Mouse (Mus musculus) hindbrain, embryonic 16.5 days (tissue): Measurements from ENCODE around the gene Rarres2. TPM values are rescaled to one million over a fixed set of nuclear protein-coding genes. Genes with fewer than 3 reads are reported as not detected.
"Not testable (repeated sequence)": the region's sequence is repeated elsewhere in the genome, so short reads cannot be mapped to it uniquely, and the experiment has no call there.

Source experiments
- ATAC-seq: fragments of 200-750 bp; cut with Nextera tagmentation; 2 replicates; pipeline ENCODE4 v1.8.0; 2017; ENCODE audit warnings: moderate TSS enrichment, moderate library complexity
- H3K27ac ChIP-seq: fragments of 300-500 bp; sonication (generic); 2 replicates; pipeline ENCODE4 v1.5.1; 2014; ENCODE audit warnings: low read depth, mild to moderate bottlenecking, control low read depth, low read length, moderate library complexity
- H3K27me3 ChIP-seq: fragments of 300-500 bp; sonication (generic); replicated peaks from 2 replicates; pipeline ENCODE4 v1.6.1; 2014; ENCODE audit warnings: low read length; ENCODE audit not compliant: control insufficient read depth, insufficient read depth
- H3K36me3 ChIP-seq: fragments of 300-500 bp; sonication (generic); 2 replicates; pipeline ENCODE4 v1.6.1; 2014; ENCODE audit warnings: mild to moderate bottlenecking, low read length, moderate library complexity, mixed read lengths; ENCODE audit not compliant: control insufficient read depth, insufficient read depth
- H3K4me1 ChIP-seq: fragments of 300-500 bp; sonication (generic); 2 replicates; pipeline ENCODE4 v1.6.1; 2014; ENCODE audit warnings: low read depth, low read length; ENCODE audit not compliant: control insufficient read depth, insufficient read depth
- H3K4me2 ChIP-seq: fragments of 300-500 bp; sonication (generic); 2 replicates; pipeline ENCODE4 v1.6.1; 2014; ENCODE audit warnings: mild to moderate bottlenecking, low read length, control low read depth, moderate library complexity
- H3K4me3 ChIP-seq: fragments of 300-500 bp; sonication (generic); 2 replicates; pipeline ENCODE4 v1.5.1; 2014; ENCODE audit warnings: mild to moderate bottlenecking, low read length, control low read depth, moderate library complexity
- H3K9ac ChIP-seq: fragments of 300-500 bp; sonication (generic); 2 replicates; pipeline ENCODE4 v1.6.1; 2014; ENCODE audit warnings: low read depth, mild to moderate bottlenecking, control low read depth, low read length, moderate library complexity
- H3K9me3 ChIP-seq: fragments of 300-500 bp; sonication (generic); 2 replicates; pipeline ENCODE4 v1.6.1; 2014; ENCODE audit warnings: mild to moderate bottlenecking, low read length, moderate library complexity; ENCODE audit not compliant: control insufficient read depth
- WGBS: fragments of 180-500 bp; shearing (Covaris S2); extraction: QIAGEN DNeasy Blood & Tissue Kit; methylation state at CpG from one replicate; pipeline ENCODE4 v1.1.7; 2014; 5-methylcytosine and 5-hydroxymethylcytosine counted together
- polyA plus RNA-seq: library from polyadenylated mRNA; unstranded; fragments of >200 nt; fragmentation: Nextera tagmentation; extraction: Ambion mirVana; gene quantifications from 2 replicates; pipeline ENCODE4 v1.2.1, GENCODE M21; 2015

The Rarres2 gene
- polyA plus RNA-seq, 1 experiment from 2014 or later = 7.8 TPM

DNA sequence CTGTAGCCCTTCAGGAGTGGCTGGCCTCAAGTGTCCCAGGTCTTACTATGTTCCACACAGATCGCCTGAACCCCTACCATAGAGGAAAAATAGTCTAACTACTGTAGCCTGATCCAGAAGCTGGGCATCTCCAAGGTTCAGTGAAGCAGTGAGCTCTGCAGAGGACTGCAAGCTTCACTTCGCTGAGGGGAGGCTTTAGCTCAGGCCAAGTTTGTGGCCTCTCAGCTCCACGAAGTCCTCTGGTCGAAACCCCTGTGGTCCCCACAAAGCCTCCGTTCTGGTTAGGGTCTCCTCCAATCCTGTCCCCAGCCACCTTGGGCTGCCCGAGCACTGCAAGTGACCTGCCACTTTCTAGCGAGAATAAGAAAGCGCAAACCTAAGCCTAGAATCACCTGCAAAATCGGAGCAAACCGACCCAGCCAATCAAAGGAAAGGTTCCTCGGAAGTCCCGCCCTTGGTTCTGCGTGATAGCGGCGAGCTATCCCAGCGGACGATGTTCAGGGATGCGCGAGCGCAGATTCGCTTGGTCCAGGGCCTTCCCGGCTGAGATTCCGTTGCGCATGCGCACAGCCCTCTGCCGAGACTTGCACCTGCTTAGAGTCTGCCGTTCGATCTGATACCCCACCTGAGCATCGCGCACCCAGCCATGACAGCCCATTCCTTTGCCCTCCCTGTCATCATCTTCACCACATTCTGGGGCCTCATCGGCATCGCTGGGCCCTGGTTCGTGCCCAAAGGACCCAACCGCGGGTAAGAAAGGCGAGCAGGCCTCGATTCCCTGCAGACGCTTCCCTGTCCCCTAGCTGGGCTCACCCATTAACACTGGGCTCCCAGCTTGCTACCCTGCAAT, 35.3 kb downstream of the Rarres2 start, which contains the start of gene Atp6v0e2:
Gene Atp6v0e2, plus strand, starts transcription at position 511 of the 850 bp plus-strand sequence.
- peak within 1 kb of the TSS; percentile 87 for H3K4me2 ChIP-seq
- H3K9me3 ChIP-seq = no peaks in the 10 kb centered on the region
- WGBS = 3% methylated on average over 38 of the region's 38 CpGs
- H3K27me3 ChIP-seq = no peaks in the 10 kb centered on the region
- peak within 1 kb of the TSS; percentile 94 for H3K9ac ChIP-seq
- H3K27ac ChIP-seq = peak within 1 kb of the TSS; percentile 87
- H3K4me1 ChIP-seq = peaks cover 24% of the 10 kb centered on the region
- peak; percentile 96 for ATAC-seq
- H3K4me3 ChIP-seq = peak within 1 kb of the TSS; percentile 77
- H3K36me3 ChIP-seq = peaks cover 18% of the 10 kb centered on the region

DNA sequence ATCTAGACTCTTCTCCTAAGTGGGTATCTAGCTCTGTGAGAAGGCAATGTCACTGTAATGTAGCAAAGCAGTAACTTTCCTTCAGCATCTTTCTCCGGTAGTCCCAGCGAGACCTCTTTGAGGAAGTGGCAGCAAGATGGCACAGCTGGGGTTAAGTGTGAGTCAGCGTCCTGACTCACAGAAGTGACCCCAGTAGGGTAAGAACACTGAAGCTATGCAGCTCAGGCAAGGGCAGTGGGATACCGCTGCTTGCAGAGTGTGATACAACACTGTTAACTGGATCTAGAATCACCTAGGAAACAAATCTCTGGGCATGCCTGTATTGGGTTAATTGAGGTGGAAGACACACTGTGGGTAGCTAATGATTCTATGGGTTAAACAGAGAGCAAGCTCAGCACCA, 36.5 kb downstream of the Rarres2 start:
- no peak for ATAC-seq
- no peak overlapping the region for H3K4me2 ChIP-seq
- peaks cover 21% of the 10 kb centered on the region for H3K36me3 ChIP-seq
- no peak overlapping the region for H3K4me3 ChIP-seq
- no peak overlapping the region for H3K9ac ChIP-seq
- no peaks in the 10 kb centered on the region for H3K9me3 ChIP-seq
- no peak overlapping the region for H3K27ac ChIP-seq
- H3K27me3 ChIP-seq = no peaks in the 10 kb centered on the region
- 67% methylated on average over 4 of the region's 4 CpGs for WGBS
- peaks cover 24% of the 10 kb centered on the region for H3K4me1 ChIP-seq

DNA sequence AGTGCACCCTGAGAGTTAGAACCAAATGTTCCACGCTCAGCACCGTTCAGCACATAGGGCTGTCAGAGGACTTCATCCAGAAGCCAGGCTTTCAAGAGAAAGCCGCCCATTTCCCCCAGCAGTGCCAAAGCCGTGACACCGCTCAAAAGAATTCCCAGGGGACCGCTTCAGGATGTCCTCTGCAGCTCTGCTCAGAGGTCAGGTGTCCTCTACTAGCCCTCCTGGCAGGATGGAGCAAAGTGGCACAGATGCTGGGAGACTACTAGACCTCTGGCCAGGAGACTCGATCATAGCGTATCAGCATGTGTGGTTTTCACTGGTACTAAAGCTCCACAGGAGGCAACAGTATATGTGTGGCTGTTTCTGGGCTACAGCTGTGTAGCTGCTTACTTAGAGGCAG, 37.7 kb downstream of the Rarres2 start:
- Histone ChIP-seq H3K27me3 (no peaks in the 10 kb centered on the region), H3K4me2 (no peak overlapping the region), H3K4me1 (peaks cover 22% of the 10 kb centered on the region), H3K9ac (no peak overlapping the region), H3K9me3 (no peaks in the 10 kb centered on the region), H3K4me3 (no peak overlapping the region), H3K36me3 (peaks cover 12% of the 10 kb centered on the region), H3K27ac (no peak overlapping the region)
- WGBS = 82% methylated on average over 8 of the region's 8 CpGs
- no peak for ATAC-seq

DNA sequence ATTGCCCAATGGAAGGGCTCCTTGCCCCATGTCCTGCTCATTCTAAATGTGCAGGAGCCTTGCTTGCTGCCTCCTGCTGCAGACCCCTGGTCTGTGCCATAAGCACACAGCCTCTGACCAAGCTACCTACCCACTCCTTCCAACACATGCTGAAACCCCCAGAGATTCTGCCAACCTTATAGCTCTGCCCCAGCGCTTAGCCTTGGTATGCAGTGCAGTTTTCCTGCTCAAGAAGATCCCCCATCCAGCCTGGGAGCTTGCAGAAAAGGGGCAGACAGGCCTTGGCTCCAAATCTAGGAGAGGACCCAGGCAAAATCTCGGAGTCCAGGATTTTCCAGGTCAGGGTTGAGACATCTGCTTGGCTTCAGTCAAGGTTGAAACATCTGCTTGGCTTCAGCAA, 39.1 kb downstream of the Rarres2 start:
- Histone ChIP-seq H3K4me3 (no peak overlapping the region), H3K27me3 (no peaks in the 10 kb centered on the region), H3K9me3 (no peaks in the 10 kb centered on the region), H3K9ac (no peak overlapping the region), H3K4me2 (no peak overlapping the region), H3K27ac (no peak overlapping the region), H3K4me1 (peaks cover 12% of the 10 kb centered on the region), H3K36me3 (peaks cover 13% of the 10 kb centered on the region)
- 70% methylated on average over 2 of the region's 2 CpGs for WGBS
- no peak for ATAC-seq

DNA sequence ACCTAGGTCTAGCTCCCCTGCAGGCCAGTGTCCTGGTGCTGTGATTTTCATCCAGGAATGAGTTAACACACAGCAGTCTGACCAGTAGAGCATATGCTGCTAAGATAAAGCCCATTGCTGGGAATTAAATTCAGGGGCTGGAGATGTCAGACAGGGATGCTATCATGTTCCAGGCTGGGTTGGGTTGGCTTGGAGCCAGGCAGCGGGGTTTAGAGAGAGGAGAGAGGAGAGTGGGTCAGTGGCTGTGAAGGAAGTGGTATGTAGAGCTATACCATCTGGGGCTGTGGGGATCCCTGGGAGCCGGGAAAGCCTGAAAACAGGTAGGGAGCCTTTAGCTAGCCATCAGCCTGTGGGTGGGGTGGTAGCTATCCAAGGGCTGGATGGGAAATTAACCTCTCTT, 41.7 kb downstream of the Rarres2 start:
- no peak for ATAC-seq
- Histone ChIP-seq H3K27me3 (no peaks in the 10 kb centered on the region), H3K4me2 (no peak overlapping the region), H3K27ac (no peak overlapping the region), H3K9ac (no peak overlapping the region), H3K9me3 (no peaks in the 10 kb centered on the region), H3K4me3 (no peak overlapping the region), H3K36me3 (peaks cover 17% of the 10 kb centered on the region), H3K4me1 (no peaks in the 10 kb centered on the region)
- WGBS = 80% methylated on average over 2 of the region's 2 CpGs

DNA sequence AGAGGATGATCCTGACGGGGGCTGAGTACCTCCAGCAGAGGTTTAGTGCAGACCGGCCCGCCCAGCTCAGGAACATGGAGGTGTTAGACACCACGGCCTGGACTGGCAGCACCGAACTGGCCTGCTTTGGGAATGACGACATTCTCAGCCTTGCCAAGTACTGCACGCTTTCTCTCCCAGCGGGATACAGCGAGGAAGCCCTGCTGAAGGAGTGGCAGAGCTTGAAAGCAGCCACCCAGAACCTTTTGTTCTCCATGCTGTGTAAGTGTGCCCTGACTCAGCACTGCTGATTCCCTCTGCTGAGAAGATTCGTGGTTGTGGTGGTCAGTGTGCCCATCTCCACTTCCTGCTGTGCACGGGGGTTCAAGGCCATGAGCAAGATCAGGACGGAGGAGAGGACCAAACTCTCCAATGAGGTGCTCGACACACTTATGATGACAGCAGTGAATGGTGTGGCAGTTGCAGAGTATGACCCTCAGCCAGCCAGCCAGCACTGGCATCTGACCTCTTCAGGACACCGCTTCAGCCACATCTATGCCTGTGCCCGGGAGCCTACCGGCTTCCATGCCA, 42.6 kb downstream of the Rarres2 start:
- Histone ChIP-seq H3K9me3 (no peaks in the 10 kb centered on the region), H3K4me1 (no peaks in the 10 kb centered on the region), H3K36me3 (peaks cover 22% of the 10 kb centered on the region), H3K9ac (no peak overlapping the region), H3K4me2 (no peak overlapping the region), H3K4me3 (no peak overlapping the region), H3K27me3 (no peaks in the 10 kb centered on the region), H3K27ac (no peak overlapping the region)
- WGBS = 82% methylated on average over 16 of the region's 16 CpGs
- ATAC-seq = no peak

DNA sequence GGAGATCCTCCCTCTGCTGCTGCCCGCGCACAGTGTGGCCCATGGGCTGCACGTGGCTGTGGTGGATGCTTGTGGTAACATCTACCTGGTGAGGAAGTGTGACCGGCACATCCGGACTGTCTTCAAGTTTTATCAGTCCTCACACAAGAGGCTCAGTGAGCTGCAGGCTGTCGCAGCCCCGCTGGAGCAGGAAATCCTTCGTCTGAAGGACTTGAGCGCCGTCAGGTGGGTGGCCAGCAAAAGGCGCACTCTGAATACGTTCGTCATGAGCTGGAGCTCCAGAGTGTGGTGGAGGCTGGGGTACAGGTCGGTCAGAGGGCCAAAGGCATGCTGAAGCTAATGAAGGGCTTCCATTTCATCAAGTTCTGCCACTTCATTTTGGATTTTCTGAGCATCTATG, 43.3 kb downstream of the Rarres2 start:
- Histone ChIP-seq H3K27ac (no peak overlapping the region), H3K36me3 (peaks cover 22% of the 10 kb centered on the region), H3K4me3 (no peak overlapping the region), H3K27me3 (no peaks in the 10 kb centered on the region), H3K9ac (no peak overlapping the region), H3K9me3 (no peaks in the 10 kb centered on the region), H3K4me2 (no peak overlapping the region), H3K4me1 (no peaks in the 10 kb centered on the region)
- no peak for ATAC-seq
- 77% methylated on average over 14 of the region's 14 CpGs for WGBS

DNA sequence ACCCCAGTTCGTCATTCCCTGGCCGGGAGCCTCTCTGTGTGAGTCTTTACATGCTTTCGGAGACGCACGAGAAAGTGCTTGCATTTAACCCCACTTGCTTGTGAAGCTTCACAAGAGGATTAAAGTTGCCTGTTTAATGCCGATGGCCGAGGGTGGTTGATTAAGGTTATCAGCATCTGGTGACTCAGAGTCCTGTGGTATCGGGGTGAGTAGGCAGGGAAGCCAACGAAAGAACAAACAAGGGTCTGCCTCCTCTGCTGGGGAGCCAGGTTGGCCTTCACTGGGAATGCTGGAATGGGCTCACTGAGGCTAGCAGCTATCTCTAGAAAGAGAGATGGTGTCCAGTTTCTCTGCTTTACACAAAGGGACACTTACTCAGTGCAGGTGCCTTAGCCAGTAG, 44.7 kb downstream of the Rarres2 start:
- WGBS = 89% methylated on average over 9 of the region's 9 CpGs
- no peak overlapping the region for H3K9ac ChIP-seq
- H3K27ac ChIP-seq = no peak overlapping the region
- ATAC-seq = no peak
- H3K4me1 ChIP-seq = no peaks in the 10 kb centered on the region
- peaks cover 22% of the 10 kb centered on the region for H3K36me3 ChIP-seq
- H3K9me3 ChIP-seq = no peaks in the 10 kb centered on the region
- no peak overlapping the region for H3K4me3 ChIP-seq
- H3K4me2 ChIP-seq = no peak overlapping the region
- no peaks in the 10 kb centered on the region for H3K27me3 ChIP-seq

DNA sequence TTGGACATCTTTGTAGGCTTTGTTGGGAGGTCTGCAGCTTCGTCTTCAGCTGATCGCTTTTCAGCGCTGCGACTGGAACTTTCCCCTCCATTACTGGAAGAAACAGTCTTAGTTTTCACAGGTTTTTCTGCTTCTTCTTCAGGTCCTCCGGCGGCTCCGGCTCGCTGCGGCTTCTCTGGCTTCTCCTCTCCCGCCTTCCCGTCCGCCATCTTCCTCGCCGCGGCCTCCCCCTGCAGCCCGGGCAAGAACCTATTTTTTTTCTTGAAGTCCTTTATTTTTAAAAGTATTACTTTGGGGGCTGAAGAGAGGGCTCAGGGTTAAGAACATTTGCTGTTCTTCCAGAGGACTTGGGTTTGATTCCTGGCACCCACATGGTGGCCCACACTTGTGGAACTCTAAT, 47.7 kb downstream of the Rarres2 start:
- 96% methylated on average over 14 of the region's 16 CpGs for WGBS
- not testable (repeated sequence) for H3K9ac ChIP-seq, ATAC-seq, H3K4me1 ChIP-seq, H3K27ac ChIP-seq, H3K27me3 ChIP-seq, H3K4me3 ChIP-seq, H3K4me2 ChIP-seq, H3K9me3 ChIP-seq
- peaks cover 13% of the 10 kb centered on the region for H3K36me3 ChIP-seq
